Mouse (Mus musculus) left cerebral cortex, postnatal 10 days (tissue): ENCODE data around the gene Zfp646. TPM values are rescaled to one million over a fixed set of nuclear protein-coding genes. Genes with fewer than 3 reads are reported as not detected.
"Not testable (repeated sequence)": the region's sequence is repeated elsewhere in the genome, so short reads cannot be mapped to it uniquely, and the experiment has no call there.

Experiments
- DNase-seq, 2 experiments: peaks; one replicate each; pipeline ENCODE4 v3.0.0; 2021 to 2022; ENCODE audit warnings: low spot score in 2 of 2, mixed read lengths in 1 of 2; ENCODE audit errors: extremely low spot score in 1 of 2
- intact Hi-C: fragments of 180-260 bp; cut with DNase I; formaldehyde crosslinking; loops from one replicate; pipeline ENCODE4 v1.15.1; 2025
- total RNA-seq, 2 experiments: library from RNA; stranded (reverse); gene quantifications; 2 replicates each; pipeline ENCODE4 v1.2.3; 2021

The Zfp646 gene
- 10 to 100 TPM; 24.7 to 24.8 TPM for total RNA-seq

- DNase-seq, result peak; percentile 54 to 84
- intact Hi-C loops, result no loop called here
Observed at GRCm38 (mm10) chr7:127876041-127876466, at the start of gene Zfp646. Gene Zfp646 (plus strand): TSS chr7:127876221.

DNA sequence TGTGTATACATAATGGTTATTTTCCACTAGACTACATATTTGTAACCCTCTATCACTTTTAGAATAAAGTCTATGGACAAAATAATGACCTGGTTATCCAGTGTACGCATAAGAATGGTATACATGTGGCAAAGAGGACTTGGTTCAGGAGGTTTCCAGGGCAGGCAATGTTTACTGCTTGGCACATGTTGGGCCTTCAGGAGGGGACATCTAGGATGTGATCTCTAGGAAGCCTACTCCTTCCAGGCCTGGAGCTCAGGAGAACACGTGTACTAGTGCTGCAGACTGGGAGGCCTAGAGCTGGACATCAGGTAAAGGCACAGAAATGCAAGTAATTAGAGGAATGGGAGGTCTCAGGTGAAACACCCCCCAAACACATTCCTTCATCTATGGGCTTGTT, 40.5 kb upstream of the Zfp646 start:
- no peak for DNase-seq

GRCm38 (mm10) chr7:127837473-127837872, 38.5 kb upstream of the Zfp646 start:
- DNase-seq, result no peak
- intact Hi-C loops, result no loop called here

More for the DNA sequence above, 40.5 kb upstream of the Zfp646 start:
- intact Hi-C loops, result no loop called here

DNA sequence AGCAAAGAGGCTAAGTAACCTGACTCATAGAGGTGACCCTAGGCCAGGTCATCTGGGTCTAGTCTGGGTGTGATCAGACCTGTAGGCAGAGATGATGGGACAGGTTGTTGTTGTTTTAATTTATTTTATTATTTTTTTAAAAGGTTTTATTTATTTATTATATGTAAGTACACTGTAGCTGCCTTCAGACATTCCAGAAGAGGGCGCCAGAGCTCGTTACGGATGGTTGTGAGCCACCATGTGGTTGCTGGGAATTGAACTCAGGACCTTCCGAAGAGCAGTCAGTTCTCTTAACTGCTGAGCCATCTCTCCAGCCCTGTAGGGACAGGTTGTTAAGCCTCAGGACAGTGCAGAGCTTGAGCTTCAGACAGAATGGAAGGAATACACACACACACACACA, 38.1 kb upstream of the Zfp646 start:
- intact Hi-C loops, DNase-seq: not testable (repeated sequence)

DNA sequence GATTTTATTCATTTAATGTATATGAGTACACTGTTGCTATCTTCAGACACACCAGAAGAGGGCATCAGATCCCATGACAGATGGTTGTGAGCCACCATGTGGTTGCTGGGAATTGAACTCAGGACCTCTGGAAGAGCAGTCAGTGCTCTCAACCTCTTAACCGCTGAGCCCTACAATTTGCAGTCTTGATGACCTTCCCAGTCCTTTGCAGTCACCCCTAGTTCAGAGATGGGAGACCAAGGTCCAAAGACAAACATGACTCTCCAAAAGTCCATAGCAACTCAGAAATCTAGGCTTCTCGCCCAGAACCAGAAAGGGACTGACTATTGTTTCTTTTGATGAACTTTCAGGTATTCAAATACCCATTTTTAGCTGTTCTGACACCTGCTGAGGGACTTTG, 36.0 kb upstream of the Zfp646 start:
- DNase-seq, intact Hi-C loops: not testable (repeated sequence)

- intact Hi-C loops, result no loop called here
- peak; percentile 56 to 87 for DNase-seq
Observed at GRCm38 (mm10) chr7:127840886-127841285, 35.1 kb upstream of the Zfp646 start.

GRCm38 (mm10) chr7:127841340-127842000, 34.6 kb upstream of the Zfp646 start:
- intact Hi-C loops, result no loop called here
- peak; percentile 96 to 98 for DNase-seq

- DNase-seq, result peak; percentile 53 to 90
- intact Hi-C loops, result no loop called here
Observed at GRCm38 (mm10) chr7:127842001-127842718, 33.9 kb upstream of the Zfp646 start.

- intact Hi-C loops, result no loop called here
- no peak for DNase-seq
Observed at GRCm38 (mm10) chr7:127849973-127850875, 25.8 kb upstream of the Zfp646 start.

GRCm38 (mm10) chr7:127850906-127851305, 25.1 kb upstream of the Zfp646 start:
- no peak for DNase-seq
- intact Hi-C loops, result no loop called here

- intact Hi-C loops, result no loop called here
- DNase-seq, result no peak
Observed at GRCm38 (mm10) chr7:127858258-127858657, 17.8 kb upstream of the Zfp646 start.

- DNase-seq, result peak in 1 of 2 experiments; percentile 22
- intact Hi-C loops, result no loop called here
Observed at GRCm38 (mm10) chr7:127866434-127866833, 9.6 kb upstream of the Zfp646 start.

DNA sequence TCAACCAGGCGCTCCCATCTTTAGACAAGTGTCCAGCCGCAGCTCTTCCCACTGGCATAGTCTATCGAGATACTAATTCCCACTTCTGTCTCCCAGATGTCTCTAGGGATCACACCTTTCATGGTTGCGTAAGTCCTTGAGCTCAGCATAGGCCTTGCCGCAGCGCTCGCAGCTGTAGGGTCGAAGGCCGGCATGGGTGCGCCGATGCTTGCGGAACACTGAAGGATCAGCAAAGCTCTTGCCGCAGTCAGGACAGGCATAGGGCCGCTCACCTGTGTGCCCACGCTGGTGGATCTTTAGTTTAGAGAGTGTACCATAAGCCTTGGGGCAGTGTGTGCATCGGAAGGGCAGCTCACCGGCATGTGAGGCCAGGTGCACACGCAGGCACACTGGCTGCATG, 8.4 kb upstream of the Zfp646 start:
- intact Hi-C loops, result no loop called here
- no peak for DNase-seq

DNA sequence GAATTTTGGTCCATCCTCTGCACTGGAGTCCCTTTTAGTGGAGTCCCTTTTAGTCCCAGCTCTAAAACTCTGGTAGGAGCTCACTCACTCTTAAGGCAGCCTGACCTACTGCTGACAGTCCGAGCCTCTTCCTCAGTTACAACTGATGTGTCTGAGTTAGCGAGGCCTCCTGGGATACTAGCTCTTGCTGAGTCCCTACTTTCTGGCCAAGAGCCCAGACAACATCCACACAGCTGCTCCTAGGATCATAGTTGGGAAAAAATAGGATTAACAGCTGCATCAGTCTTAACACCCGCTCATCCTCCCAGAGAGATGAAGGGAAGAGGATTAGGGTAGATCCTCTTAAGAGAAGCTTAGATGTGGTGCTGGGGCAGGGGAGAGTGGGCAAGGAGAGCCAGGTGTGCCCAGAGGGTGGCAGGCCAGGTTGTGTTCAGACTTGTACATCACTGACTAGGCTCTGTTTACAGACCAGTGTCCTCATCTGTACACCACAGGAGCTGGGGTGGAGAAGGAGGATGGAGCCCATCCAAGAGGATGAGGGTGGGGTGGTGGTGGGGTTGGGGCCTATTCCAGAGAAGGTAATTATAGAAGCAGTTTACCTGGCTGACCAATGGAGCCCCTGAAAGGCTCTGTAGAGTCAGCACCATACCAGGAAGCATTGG, 6.7 kb upstream of the Zfp646 start:
- intact Hi-C loops, result no loop called here
- DNase-seq, result peak; percentile 33 to 76

GRCm38 (mm10) chr7:127870136-127870821, 5.7 kb upstream of the Zfp646 start:
- intact Hi-C loops, result no loop called here
- no peak for DNase-seq

- peak; percentile 24 to 55 for DNase-seq
- intact Hi-C loops, result no loop called here
Observed at GRCm38 (mm10) chr7:127874812-127875626, 1.0 kb upstream of the Zfp646 start.

DNA sequence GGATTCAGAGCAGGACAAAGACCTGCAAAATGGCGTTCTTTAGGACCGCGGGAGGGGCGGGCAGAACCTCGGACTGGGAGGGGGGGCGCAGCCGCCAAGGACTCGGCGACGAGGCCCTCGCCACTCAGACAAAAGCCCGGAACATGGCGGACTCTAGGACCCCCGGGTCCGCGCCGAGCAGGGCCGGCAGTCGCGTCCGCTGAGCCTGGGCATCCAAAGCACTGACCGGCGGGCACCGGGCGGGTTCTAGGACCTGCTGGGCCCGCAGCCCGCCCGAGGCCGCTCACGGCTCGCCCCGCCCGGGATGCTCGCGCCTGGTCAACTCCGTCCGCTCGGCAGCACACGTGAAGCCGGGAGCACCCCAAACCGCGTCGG, 407 bp upstream of the Zfp646 start:
- intact Hi-C loops, result no loop called here
- DNase-seq, result peak; percentile 93 to 96
